In the genomic region with DNA sequence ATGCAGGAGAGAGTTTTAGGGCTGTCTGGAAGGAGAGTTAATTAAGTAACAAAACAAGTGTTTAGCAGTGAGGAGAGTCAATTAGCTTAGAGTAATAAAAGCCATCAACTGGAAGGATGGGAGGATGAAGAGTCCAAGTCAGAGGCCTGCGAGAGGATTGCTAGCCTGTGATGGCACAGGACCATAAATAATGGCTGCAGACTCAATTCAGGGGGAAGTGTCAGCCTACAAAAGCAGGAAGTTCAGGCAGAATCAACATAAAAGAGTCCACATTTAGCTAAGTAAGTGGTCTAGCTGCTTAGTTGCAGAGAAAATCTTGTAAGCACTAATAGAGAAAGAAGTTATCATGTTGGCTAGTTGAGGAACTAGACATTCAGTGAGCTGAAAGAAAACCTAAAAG, we compare ENCODE assay signal across 31 mouse cellular contexts. TPM values are rescaled to one million over a fixed set of nuclear protein-coding genes. Genes with fewer than 3 reads are reported as not detected.
DNase-seq lines count a peak whose midpoint lies in the region; ATAC-seq and TF ChIP-seq lines count a peak whose summit lies in the region.
"Had no signal": no experiment of that assay in that cellular context is flagged by ENCODE, and none has a peak within 500 bp of the region (broad histone marks: within the 10 kb centered on the region; RNA-seq: fewer than 3 reads in every experiment).

No protein-coding gene starts in this region.

- no peak overlapping the region for H3K4me3 ChIP-seq in kidney, embryonic 16.5 days (ENCODE audit: low read length)
- H3K4me3 ChIP-seq in bone marrow macrophage, adult 2 months (ENCODE audit: insufficient read depth, low read length) = no peak overlapping the region
- no peak overlapping the region for H3K4me3 ChIP-seq in midbrain, embryonic 10.5 days
- H3K4me3 ChIP-seq: embryonic facial prominence, embryonic 13.5 days; forebrain, embryonic 10.5 days; forebrain, embryonic 15.5 days; heart, embryonic 10.5 days; heart, embryonic 15.5 days; liver, embryonic 13.5 days had no signal

- no peaks in the 10 kb centered on the region for H3K27me3 ChIP-seq in kidney, embryonic 16.5 days (ENCODE audit: insufficient read depth, low read length)
- no peaks in the 10 kb centered on the region for H3K27me3 ChIP-seq in midbrain, embryonic 10.5 days (ENCODE audit: low read depth, poor library complexity, severe bottlenecking)
- H3K27me3 ChIP-seq: embryonic facial prominence, embryonic 13.5 days; forebrain, embryonic 15.5 days; heart, embryonic 15.5 days; liver, embryonic 13.5 days; Patski had no signal

- DNase-seq in kidney, adult 18-20 months = no peak
- peak; percentile 46 for DNase-seq in MEL-GATA-1-ER (ENCODE audit: extremely low read depth, low read depth)
- DNase-seq in mesoderm, embryonic 11.5 days (ENCODE audit: low read depth, low spot score) = peak; percentile 24
- no peak for DNase-seq in midbrain, embryonic 10.5 days (ENCODE audit: low spot score)
- no peak for DNase-seq in frontal cortex, postnatal 10 days (ENCODE audit: low spot score in 2 of 2)
- DNase-seq: adrenal gland, postnatal 14 days; B cell, adult 2 months; cerebellum, adult 11-12 months; cerebellum, adult 9-11 months; heart, postnatal 36 days; kidney, adult 8-10 months; kidney, postnatal 4 days; left cerebral cortex, postnatal 4 days; liver, embryonic 13.5 days; lung, adult 18-20 months; lung, postnatal 4 days; spleen, adult 18-20 months; thymus, postnatal 14 days had no signal

- no peaks in the 10 kb centered on the region for H3K9me3 ChIP-seq in kidney, embryonic 16.5 days (ENCODE audit: low read length)
- H3K9me3 ChIP-seq in midbrain, embryonic 10.5 days (replicated peaks) = no peaks in the 10 kb centered on the region
- H3K9me3 ChIP-seq: embryonic facial prominence, embryonic 13.5 days; forebrain, embryonic 10.5 days; forebrain, embryonic 15.5 days; heart, embryonic 10.5 days; heart, embryonic 15.5 days; liver, embryonic 13.5 days had no signal

- 6% methylated on average over 1 of the region's 1 CpGs for WGBS in kidney, embryonic 16.5 days
- 45% methylated on average over 1 of the region's 1 CpGs for WGBS in midbrain, embryonic 10.5 days

- no peak overlapping the region for H3K9ac ChIP-seq in kidney, embryonic 16.5 days (replicated peaks; ENCODE audit: low read length)
- H3K9ac ChIP-seq: embryonic facial prominence, embryonic 13.5 days; forebrain, embryonic 15.5 days; heart, embryonic 15.5 days; hindbrain, embryonic 14.5 days; liver, embryonic 13.5 days had no signal

- no peaks in the 10 kb centered on the region for H3K36me3 ChIP-seq in kidney, embryonic 16.5 days (ENCODE audit: insufficient read depth, low read length)
- 0 out of 2 replicates have a peak, but pooled peaks cover 5% of the 10 kb centered on the region for H3K36me3 ChIP-seq in midbrain, embryonic 10.5 days
- H3K36me3 ChIP-seq: embryonic facial prominence, embryonic 13.5 days; forebrain, embryonic 15.5 days; liver, embryonic 13.5 days had no signal

- H3K4me2 ChIP-seq in kidney, embryonic 16.5 days (replicated peaks; ENCODE audit: low read depth, low read length) = no peak overlapping the region
- H3K4me2 ChIP-seq: embryonic facial prominence, embryonic 13.5 days; forebrain, embryonic 15.5 days; heart, embryonic 15.5 days; hindbrain, embryonic 14.5 days; liver, embryonic 13.5 days; midbrain, embryonic 11.5 days had no signal

- TF ChIP-seq CTCF in bone marrow macrophage, adult 2 months (IDR thresholded peaks at IDR 0.05; ENCODE audit: low read depth, low read length) = no peak

- no peak for TF ChIP-seq POLR2A in bone marrow macrophage, adult 2 months (IDR thresholded peaks at IDR 0.05; ENCODE audit: borderline replicate concordance, low read depth, low read length)

- peak overlapping the region; percentile 25; the same call in 1 of the 2 replicates for H3K27ac ChIP-seq in kidney, embryonic 16.5 days (ENCODE audit: low read length)
- peak overlapping the region; percentile 45; the same call in 1 of the 2 replicates for H3K27ac ChIP-seq in bone marrow macrophage, adult 2 months (ENCODE audit: insufficient read depth, low read depth, low read length)
- no peak overlapping the region for H3K27ac ChIP-seq in midbrain, embryonic 10.5 days (replicated peaks)
- H3K27ac ChIP-seq: embryonic facial prominence, embryonic 13.5 days; forebrain, embryonic 10.5 days; forebrain, embryonic 15.5 days; heart, embryonic 10.5 days; heart, embryonic 15.5 days; hindbrain, embryonic 14.5 days; liver, embryonic 13.5 days had no signal

- H3K4me1 ChIP-seq in kidney, embryonic 16.5 days (ENCODE audit: insufficient read depth, low read length) = peaks cover 20% of the 10 kb centered on the region
- H3K4me1 ChIP-seq in bone marrow macrophage, adult 2 months (ENCODE audit: control insufficient read depth, insufficient read depth, low read length) = peaks cover 28% of the 10 kb centered on the region
- 0 out of 2 replicates have a peak, but pooled peaks cover 4% of the 10 kb centered on the region for H3K4me1 ChIP-seq in midbrain, embryonic 10.5 days
- H3K4me1 ChIP-seq: embryonic facial prominence, embryonic 13.5 days had no signal

- no peak for ATAC-seq in kidney, embryonic 16.5 days (ENCODE audit: low FRiP score, low TSS enrichment)
- ATAC-seq: forebrain, embryonic 15.5 days; inflammation-experienced regulatory T-cells, adult 6 months; lung, postnatal 0 days; midbrain, embryonic 16.5 days; Patski had no signal

RNA-seq across cellular contexts. Expression of gene Fbxw7, which starts 52.9 kb away (rescaled TPM):
- 8.7 and 8.8 TPM in 2 replicates for polyA plus RNA-seq in kidney, embryonic 16.5 days (2015; fragmentation: Nextera tagmentation; extraction: Ambion mirVana)
- polyA plus RNA-seq in bone marrow macrophage, adult 2 months (2012; ENCODE audit: insufficient read depth, insufficient read length, missing spikeins) = 10.2 and 10.6 TPM in 2 replicates
- polyA plus RNA-seq in midbrain, embryonic 10.5 days (2016; fragmentation: Nextera tagmentation; extraction: Ambion mirVana) = 8.9 and 12.8 TPM in 2 replicates

Comparison
In these comparisons a context has a peak if more than half of its experiments do, and no peak if none do; other contexts are left out.
1. DNase-seq: peak in MEL-GATA-1-ER (single experiment) and mesoderm, embryonic 11.5 days (single experiment); none in kidney, adult 18-20 months (single experiment), midbrain, embryonic 10.5 days (single experiment) and frontal cortex, postnatal 10 days (0 of 2).